Mouse (Mus musculus) brain, embryonic 14.5 days (tissue): ENCODE results near the gene Tfpi.

Experiments used
- CTCF ChIP-seq: fragments of 200-500 bp; IDR thresholded peaks from 2 replicates; pipeline ENCODE4 v1.5.1; 2012; ENCODE audit warnings: inconsistent platforms, mild to moderate bottlenecking, moderate library complexity, borderline replicate concordance; ENCODE audit not compliant: insufficient read depth, insufficient read length; ENCODE audit errors: extremely low read depth
- POLR2A ChIP-seq: fragments of 200-500 bp; IDR thresholded peaks from 2 replicates; pipeline ENCODE4 v1.6.1; 2012; ENCODE audit warnings: mild to moderate bottlenecking, inconsistent platforms, borderline replicate concordance; ENCODE audit not compliant: poor library complexity, insufficient read depth, insufficient read length, severe bottlenecking; ENCODE audit errors: extremely low read depth

DNA sequence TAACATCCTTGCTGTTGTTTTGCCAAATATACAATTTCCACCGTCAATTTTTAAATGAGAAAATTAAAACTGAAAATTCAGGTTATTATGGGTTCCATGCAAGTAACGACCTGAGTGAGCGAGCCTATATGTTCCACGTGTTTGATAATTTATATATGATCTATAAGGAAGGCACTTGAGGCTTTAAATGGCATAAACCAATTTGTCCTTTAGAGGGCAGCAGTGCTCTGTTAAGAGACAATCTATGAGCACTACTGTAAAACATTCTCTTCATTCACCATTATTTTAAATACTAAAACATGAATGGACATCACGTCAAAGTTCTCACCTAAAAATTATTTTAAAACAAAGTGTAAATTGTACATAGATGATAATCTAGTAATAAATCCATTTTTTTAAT, 22.5 kb downstream of the Tfpi start:
- TF ChIP-seq POLR2A: no peak
- no peak for TF ChIP-seq CTCF
